Mouse (Mus musculus): ENCODE data around the gene Eef1akmt2.

DNA sequence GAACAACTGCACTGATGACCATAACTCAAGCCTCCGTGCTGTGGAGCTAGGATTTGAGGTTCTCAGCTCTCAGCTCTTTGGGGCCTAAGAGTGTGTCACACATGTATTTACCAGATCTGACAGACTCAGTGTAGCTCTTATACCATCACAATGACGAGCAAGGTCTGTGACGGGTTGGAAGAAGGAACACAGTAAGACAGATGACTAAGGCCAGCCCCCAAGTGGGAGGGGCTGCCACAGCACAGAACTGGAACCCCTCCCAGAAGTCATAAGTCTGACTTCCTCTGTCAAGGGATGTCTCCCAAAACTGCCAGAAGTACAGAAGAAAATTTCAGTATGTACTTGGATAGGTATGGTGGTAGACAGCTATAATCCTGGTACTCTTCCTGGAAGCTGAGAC lies 48.5 kb downstream of the Eef1akmt2 start:
- TF ChIP-seq CTCF (IDR thresholded peaks at IDR 0.05; ENCODE audit: low read depth) = no peak
- TF ChIP-seq EP300 (optimal IDR thresholded peaks at IDR 0.05) = no peak

All from stomach, postnatal 0 days (tissue).